Mouse (Mus musculus) testis, adult 2 months (tissue): ENCODE measurements around the gene Khdrbs2. TPM values are rescaled to one million over a fixed set of nuclear protein-coding genes. Genes with fewer than 3 reads are reported as not detected.

ENCODE experiments used
- H3K27ac ChIP-seq: fragments of 200-500 bp; 2 replicates; pipeline ENCODE4 v1.5.1; 2012; ENCODE audit warnings: low read depth, low read length; ENCODE audit not compliant: control insufficient read depth, insufficient read depth
- H3K27me3 ChIP-seq: fragments of 200-500 bp; 2 replicates; pipeline ENCODE4 v1.6.1; 2012; ENCODE audit warnings: mild to moderate bottlenecking, low read length, moderate library complexity; ENCODE audit not compliant: control insufficient read depth, insufficient read depth
- H3K36me3 ChIP-seq: fragments of 200-500 bp; 2 replicates; pipeline ENCODE4 v1.6.1; 2012; ENCODE audit warnings: mild to moderate bottlenecking, low read length; ENCODE audit not compliant: control insufficient read depth, insufficient read depth
- H3K4me1 ChIP-seq: fragments of 200-500 bp; 2 replicates; pipeline ENCODE4 v1.6.1; 2012; ENCODE audit warnings: low read length; ENCODE audit not compliant: control insufficient read depth, insufficient read depth
- H3K4me3 ChIP-seq: fragments of 200-500 bp; 2 replicates; pipeline ENCODE4 v1.5.1; 2012; ENCODE audit warnings: low read depth, mild to moderate bottlenecking, low read length, moderate library complexity, mixed read lengths; ENCODE audit not compliant: control insufficient read depth
- CTCF ChIP-seq: fragments of 200-500 bp; IDR thresholded peaks from 2 replicates; pipeline ENCODE4 v1.5.1; 2012; ENCODE audit warnings: low read depth, mild to moderate bottlenecking, inconsistent platforms, low read length, moderate library complexity; ENCODE audit not compliant: control insufficient read depth, insufficient read depth, insufficient replicate concordance
- POLR2A ChIP-seq: fragments of 200-500 bp; IDR thresholded peaks from 2 replicates; pipeline ENCODE4 v1.6.1; 2012; ENCODE audit warnings: low read depth, mild to moderate bottlenecking, inconsistent platforms, low read length, moderate library complexity; ENCODE audit not compliant: control insufficient read depth
- polyA plus RNA-seq: library from polyadenylated mRNA; depleted of rRNA; stranded (reverse); fragments of >200 nt; gene quantifications from 2 replicates; pipeline ENCODE4 v1.2.3, GENCODE M21; 2012

The Khdrbs2 gene
- polyA plus RNA-seq, 1 experiment, result 0.09 TPM

GRCm38 (mm10) chr1:32270519-32270918 lies 98.0 kb downstream of the Khdrbs2 start:
- Histone ChIP-seq H3K4me1 (peaks cover 8% of the 10 kb centered on the region), H3K27ac (no peak overlapping the region), H3K4me3 (no peak overlapping the region), H3K27me3 (no peaks in the 10 kb centered on the region), H3K36me3 (no peaks in the 10 kb centered on the region)
- no peak for TF ChIP-seq POLR2A
- TF ChIP-seq CTCF, result no peak

DNA sequence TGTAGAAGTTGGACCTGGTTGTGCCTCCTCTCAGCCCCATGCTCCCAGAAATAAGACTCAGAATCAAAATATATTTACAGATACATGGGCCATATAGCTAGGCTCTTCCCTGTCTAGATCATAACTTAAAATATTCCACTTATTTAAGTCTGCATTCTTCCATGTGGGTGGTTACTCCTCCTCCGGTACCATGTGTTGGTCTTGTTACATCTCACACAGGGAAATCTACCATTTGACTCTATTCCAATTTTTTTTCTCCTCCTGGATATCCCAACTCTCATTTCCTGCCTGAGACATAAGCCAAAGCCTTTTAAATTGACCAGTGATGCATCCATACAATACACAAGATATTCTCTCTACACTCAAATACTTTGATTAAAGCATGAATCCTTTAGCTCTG lies 122.2 kb downstream of the Khdrbs2 start:
- no peaks in the 10 kb centered on the region for H3K27me3 ChIP-seq
- no peak overlapping the region for H3K27ac ChIP-seq
- H3K36me3 ChIP-seq, result no peaks in the 10 kb centered on the region
- H3K4me1 ChIP-seq, result no peaks in the 10 kb centered on the region
- H3K4me3 ChIP-seq, result no peak overlapping the region
- TF ChIP-seq POLR2A (no peak), CTCF (no peak)

- TF ChIP-seq POLR2A, result no peak
- no peak for TF ChIP-seq CTCF
- no peak overlapping the region for H3K27ac ChIP-seq
- no peaks in the 10 kb centered on the region for H3K4me1 ChIP-seq
- no peak overlapping the region for H3K4me3 ChIP-seq
- no peaks in the 10 kb centered on the region for H3K27me3 ChIP-seq
- no peaks in the 10 kb centered on the region for H3K36me3 ChIP-seq
Measured at GRCm38 (mm10) chr1:32301391-32301790, 128.9 kb downstream of the Khdrbs2 start.

DNA sequence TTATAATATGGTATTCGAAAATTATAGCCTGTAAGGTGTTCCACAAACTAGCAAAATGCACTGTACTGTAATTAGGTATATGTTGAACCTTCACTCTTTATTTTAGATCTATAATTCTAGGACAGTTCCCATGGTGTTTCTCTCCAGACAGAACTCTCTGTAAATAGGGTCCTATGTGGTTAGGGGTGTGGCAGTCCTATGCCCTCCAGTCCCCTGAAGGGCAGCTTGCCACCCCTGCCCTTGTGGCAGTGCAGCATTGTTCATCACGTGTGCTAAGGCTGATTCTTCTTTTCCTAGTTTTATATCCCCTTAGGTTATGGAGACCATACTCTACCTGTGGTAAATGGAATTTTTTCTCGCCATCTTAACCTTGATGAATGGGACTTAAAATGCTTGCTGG lies 136.6 kb downstream of the Khdrbs2 start:
- no peaks in the 10 kb centered on the region for H3K4me1 ChIP-seq
- no peak overlapping the region for H3K4me3 ChIP-seq
- no peaks in the 10 kb centered on the region for H3K36me3 ChIP-seq
- H3K27ac ChIP-seq, result no peak overlapping the region
- TF ChIP-seq CTCF, result no peak
- no peak for TF ChIP-seq POLR2A
- H3K27me3 ChIP-seq, result no peaks in the 10 kb centered on the region

GRCm38 (mm10) chr1:32309637-32310036 lies 137.1 kb downstream of the Khdrbs2 start:
- no peaks in the 10 kb centered on the region for H3K27me3 ChIP-seq
- H3K27ac ChIP-seq, result no peak overlapping the region
- no peak overlapping the region for H3K4me3 ChIP-seq
- no peaks in the 10 kb centered on the region for H3K36me3 ChIP-seq
- H3K4me1 ChIP-seq, result no peaks in the 10 kb centered on the region
- TF ChIP-seq CTCF (no peak), POLR2A (no peak)

- H3K36me3 ChIP-seq, result no peaks in the 10 kb centered on the region
- no peak overlapping the region for H3K4me3 ChIP-seq
- H3K27me3 ChIP-seq, result no peaks in the 10 kb centered on the region
- no peaks in the 10 kb centered on the region for H3K4me1 ChIP-seq
- no peak overlapping the region for H3K27ac ChIP-seq
- TF ChIP-seq CTCF (no peak), POLR2A (no peak)
Measured at GRCm38 (mm10) chr1:32339108-32339507, 166.6 kb downstream of the Khdrbs2 start.

DNA sequence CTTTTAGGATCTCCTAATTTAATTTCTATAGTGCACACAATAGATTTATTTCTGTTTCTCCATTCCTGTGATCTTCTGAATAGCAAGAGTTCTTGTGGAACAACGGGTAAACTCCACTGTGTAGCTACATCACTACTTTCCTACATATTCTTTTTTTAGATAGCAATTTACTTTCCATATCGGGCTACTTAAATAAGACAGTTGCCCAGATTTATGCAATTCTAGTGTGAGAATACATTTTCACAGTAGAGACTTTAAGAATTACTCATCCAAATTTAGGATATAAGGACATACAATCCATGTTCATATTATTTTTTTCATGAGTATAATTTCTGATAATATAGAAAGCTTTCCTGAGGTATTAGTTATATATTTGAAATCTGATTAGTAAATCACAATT lies 175.0 kb downstream of the Khdrbs2 start:
- TF ChIP-seq POLR2A (no peak), CTCF (no peak)
- Histone ChIP-seq H3K4me1 (no peaks in the 10 kb centered on the region), H3K36me3 (no peaks in the 10 kb centered on the region), H3K4me3 (no peak overlapping the region), H3K27ac (no peak overlapping the region), H3K27me3 (no peaks in the 10 kb centered on the region)

- H3K4me3 ChIP-seq, result no peak overlapping the region
- no peaks in the 10 kb centered on the region for H3K27me3 ChIP-seq
- no peaks in the 10 kb centered on the region for H3K4me1 ChIP-seq
- no peak overlapping the region for H3K27ac ChIP-seq
- TF ChIP-seq CTCF (no peak), POLR2A (no peak)
- H3K36me3 ChIP-seq, result no peaks in the 10 kb centered on the region
Measured at GRCm38 (mm10) chr1:32352076-32352475, 179.6 kb downstream of the Khdrbs2 start.
